Mouse (Mus musculus) bone marrow macrophage, adult 2 months (primary cell): ENCODE measurements around the gene Grb10.

Source experiments
- CTCF ChIP-seq: IDR thresholded peaks from 2 replicates; pipeline ENCODE4 v1.5.1; 2012; ENCODE audit warnings: low read depth, mild to moderate bottlenecking, low read length, moderate library complexity
- POLR2A ChIP-seq: IDR thresholded peaks from 2 replicates; pipeline ENCODE4 v1.6.1; 2012; ENCODE audit warnings: mild to moderate bottlenecking, low read depth, low read length, borderline replicate concordance

DNA sequence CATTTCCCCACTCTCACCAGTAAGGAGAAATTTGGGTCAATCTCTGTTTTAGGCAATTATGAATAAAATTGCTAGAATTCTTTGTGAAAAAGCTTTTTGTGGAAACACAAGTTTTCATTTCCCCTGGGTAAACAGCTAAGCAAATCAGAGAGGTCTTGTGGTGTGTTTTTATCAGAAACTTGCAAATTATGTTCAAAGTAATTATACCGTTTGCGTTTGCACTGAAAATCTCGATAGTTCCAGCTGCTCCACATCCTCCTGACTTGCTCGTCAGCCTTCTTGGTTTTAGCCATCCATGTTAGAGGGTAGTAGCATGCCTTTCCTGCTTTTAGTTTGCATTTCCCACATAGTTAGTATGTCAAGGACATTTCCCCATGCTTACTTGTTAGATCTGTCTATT is 3.3 kb upstream of the Grb10 start:
- TF ChIP-seq POLR2A (no peak), CTCF (no peak)
